Mouse (Mus musculus) retina, adult 2 months (tissue): ENCODE data around the gene Mgl2.
A peak's percentile ranks its signal among the peaks of the same experiment; 100 is the strongest.
"Not testable (repeated sequence)": the region's sequence is repeated elsewhere in the genome, so short reads cannot be mapped to it uniquely, and the experiment has no call there.

Source experiments
- DNase-seq: peaks from one replicate; pipeline ENCODE4 v3.0.0-alpha.2; 2012; ENCODE audit warnings: low read depth, low spot score

Mgl2 gene

GRCm38 (mm10) chr11:70129926-70130379 is at the start of gene Mgl2:
Gene Mgl2 (plus strand): TSS chr11:70130329.
- DNase-seq, result no peak

GRCm38 (mm10) chr11:70080803-70081590 is 49.1 kb upstream of the Mgl2 start:
- DNase-seq, result no peak

- DNase-seq, result no peak
Measured at GRCm38 (mm10) chr11:70084563-70084962, 45.6 kb upstream of the Mgl2 start.

GRCm38 (mm10) chr11:70091986-70092783 is 37.9 kb upstream of the Mgl2 start, which contains the start of gene Asgr2:
Gene Asgr2 (plus strand): TSS chr11:70092644.
- DNase-seq, result no peak

GRCm38 (mm10) chr11:70097396-70097795 is 32.7 kb upstream of the Mgl2 start:
- no peak for DNase-seq

GRCm38 (mm10) chr11:70099102-70099501 is 31.0 kb upstream of the Mgl2 start:
- DNase-seq, result no peak

- DNase-seq, result no peak
Measured at GRCm38 (mm10) chr11:70099809-70100208, 30.3 kb upstream of the Mgl2 start.

- DNase-seq, result no peak
Measured at GRCm38 (mm10) chr11:70103701-70104315, 26.3 kb upstream of the Mgl2 start.

GRCm38 (mm10) chr11:70107085-70107484 is 23.0 kb upstream of the Mgl2 start:
- no peak for DNase-seq

GRCm38 (mm10) chr11:70110146-70110545 is 20.0 kb upstream of the Mgl2 start:
- DNase-seq, result peak; percentile 6

- no peak for DNase-seq
Measured at GRCm38 (mm10) chr11:70114562-70114961, 15.6 kb upstream of the Mgl2 start.

GRCm38 (mm10) chr11:70115901-70116300 is 14.2 kb upstream of the Mgl2 start:
- no peak for DNase-seq

GRCm38 (mm10) chr11:70135001-70135400 is 4.9 kb downstream of the Mgl2 start:
- DNase-seq, result not testable (repeated sequence)

- not testable (repeated sequence) for DNase-seq
Measured at GRCm38 (mm10) chr11:70135925-70136324, 5.8 kb downstream of the Mgl2 start.

- DNase-seq, result no peak
Measured at GRCm38 (mm10) chr11:70139171-70139570, 9.0 kb downstream of the Mgl2 start.

- no peak for DNase-seq
Measured at GRCm38 (mm10) chr11:70151072-70151471, 20.9 kb downstream of the Mgl2 start.

- not testable (repeated sequence) for DNase-seq
Measured at GRCm38 (mm10) chr11:70155897-70156296, 25.8 kb downstream of the Mgl2 start, which contains the start of gene Clec10a. Gene Clec10a (plus strand): TSS chr11:70156197.

- DNase-seq, result no peak
Measured at GRCm38 (mm10) chr11:70162336-70162735, 32.2 kb downstream of the Mgl2 start.

- no peak for DNase-seq
Measured at GRCm38 (mm10) chr11:70165972-70166921, 36.1 kb downstream of the Mgl2 start.

GRCm38 (mm10) chr11:70168136-70168535 is 38.0 kb downstream of the Mgl2 start:
- DNase-seq, result no peak

- DNase-seq, result not testable (repeated sequence)
Measured at GRCm38 (mm10) chr11:70169471-70169870, 39.3 kb downstream of the Mgl2 start.
